Mouse (Mus musculus) monocyte, adult 2 months (primary cell): ENCODE measurements around the gene Crhbp.

ENCODE experiments used
- DNase-seq, 2 experiments: peaks; one replicate each; pipeline ENCODE4 v3.0.0; 2022; ENCODE audit warnings: low spot score in 2 of 2, low read depth in 1 of 2

Crhbp gene

GRCm38 (mm10) chr13:95444824-95445223 is at the start of gene Crhbp:
Crhbp (minus strand) TSS chr13:95444924.
- DNase-seq, result no peak

GRCm38 (mm10) chr13:95493296-95493695 is 48.6 kb upstream of the Crhbp start:
- DNase-seq, result no peak

GRCm38 (mm10) chr13:95491327-95491726 is 46.6 kb upstream of the Crhbp start:
- no peak for DNase-seq

DNA sequence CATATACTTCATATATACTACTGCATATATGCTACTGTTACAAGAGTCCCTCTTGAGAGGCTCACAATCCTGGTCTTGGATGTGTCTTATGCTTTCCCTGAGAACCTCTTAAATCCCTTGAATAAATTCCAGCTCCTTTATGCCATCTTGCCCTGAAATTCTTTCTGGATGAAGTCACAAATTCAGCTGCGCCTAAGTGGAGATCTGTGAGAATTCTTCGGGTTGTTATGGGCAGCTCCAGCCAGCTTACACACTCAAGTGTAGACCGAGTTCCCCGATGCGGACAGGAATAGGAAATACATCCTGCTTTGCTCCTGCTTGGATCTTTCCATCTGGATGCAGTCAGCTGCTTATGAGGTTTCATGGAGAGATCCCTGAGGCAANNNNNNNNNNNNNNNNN is 39.9 kb upstream of the Crhbp start:
- no peak for DNase-seq

- DNase-seq, result peak; percentile 27 to 61
These were observed 36.7 kb upstream of the Crhbp start for GRCm38 (mm10) chr13:95481428-95481827.

GRCm38 (mm10) chr13:95478671-95479413 is 34.1 kb upstream of the Crhbp start, which contains the start of gene S100z:
S100z (minus strand) TSS chr13:95478721.
- DNase-seq, result no peak

DNA sequence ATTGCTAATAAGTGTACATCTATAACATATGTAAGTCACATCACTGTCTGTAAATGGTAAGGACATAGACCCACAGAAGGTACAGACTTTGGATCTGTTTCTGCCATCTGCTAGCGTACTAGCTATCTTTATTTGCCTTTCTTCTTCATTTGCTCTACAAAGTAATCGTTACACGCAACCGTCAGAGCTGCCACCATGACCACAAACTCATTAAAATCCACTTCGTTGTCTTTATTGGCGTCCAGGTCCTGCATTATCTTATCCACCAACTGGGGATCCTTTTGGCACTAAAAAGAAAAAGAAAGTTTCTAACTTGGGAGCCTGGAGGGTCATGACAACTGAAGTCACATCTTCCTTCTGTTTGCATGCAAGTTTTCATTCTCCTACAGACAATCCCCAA is 32.4 kb upstream of the Crhbp start:
- no peak for DNase-seq

DNA sequence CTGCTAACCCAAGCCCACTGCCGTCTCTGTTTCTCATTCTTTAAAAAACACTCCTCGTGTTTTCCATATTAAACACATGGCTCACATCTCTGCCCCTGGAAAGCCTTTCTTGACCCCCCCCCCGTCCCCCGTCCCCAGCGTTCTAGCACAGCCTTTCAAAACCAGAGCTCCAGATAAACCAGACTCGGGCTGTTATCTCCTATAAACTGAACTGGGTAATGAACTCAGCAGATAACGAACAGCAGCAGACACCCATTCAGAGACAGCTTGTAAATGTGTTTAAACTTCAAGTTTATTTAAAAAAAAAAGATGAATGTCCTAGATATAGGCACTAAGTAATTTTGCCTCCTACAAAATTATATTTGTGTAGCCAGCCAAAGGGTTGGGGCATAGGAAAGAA is 30.4 kb upstream of the Crhbp start:
- DNase-seq, result no peak

GRCm38 (mm10) chr13:95474294-95474693 is 29.6 kb upstream of the Crhbp start:
- no peak for DNase-seq

GRCm38 (mm10) chr13:95470970-95471369 is 26.2 kb upstream of the Crhbp start:
- DNase-seq, result no peak

DNA sequence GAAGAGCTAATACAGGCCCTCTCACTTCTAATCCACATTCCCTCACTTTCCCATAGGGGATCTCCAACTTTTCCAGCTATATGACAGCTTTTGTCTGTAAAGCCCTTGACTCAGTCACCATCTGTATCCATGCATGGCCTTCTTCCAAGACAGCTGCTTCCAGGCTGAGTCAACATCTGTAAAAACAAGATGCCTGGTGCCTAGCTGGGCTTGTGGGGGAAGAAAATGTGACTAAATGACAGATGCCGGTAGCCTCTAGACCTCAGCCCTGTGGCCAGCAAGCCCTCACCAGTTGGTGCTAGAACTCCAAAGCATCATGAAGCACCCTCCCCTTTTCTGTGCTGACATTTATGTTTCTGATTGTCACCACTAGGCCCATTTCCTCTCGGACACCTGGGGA is 6.8 kb upstream of the Crhbp start:
- no peak for DNase-seq

DNA sequence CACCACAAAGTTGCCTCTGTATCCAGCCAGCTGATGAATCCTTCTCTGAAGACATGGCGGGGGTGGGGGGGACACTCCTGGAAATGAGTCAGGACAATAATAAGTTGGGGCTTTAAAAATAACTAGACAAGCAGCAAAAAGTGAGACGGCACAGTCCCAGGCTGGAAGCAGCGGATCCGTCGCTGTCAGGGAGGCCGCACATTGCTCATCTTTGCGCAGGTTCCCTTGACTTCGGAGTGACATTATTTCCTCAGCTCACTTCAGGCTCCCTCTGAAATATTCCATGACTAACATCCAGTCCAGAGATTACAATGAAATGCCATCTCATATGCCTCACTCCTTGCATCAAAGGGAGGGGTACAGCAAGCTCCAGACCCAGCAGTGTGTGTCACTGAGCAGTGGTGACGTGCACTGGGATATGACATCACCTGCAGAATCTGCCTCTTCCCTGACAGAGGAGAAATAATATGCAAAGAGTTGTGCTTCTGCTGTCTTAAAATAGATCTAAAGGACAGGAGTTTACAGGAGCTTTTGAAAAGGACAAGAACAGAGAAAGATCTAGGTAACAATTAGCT is 6.0 kb upstream of the Crhbp start:
- DNase-seq, result no peak

- DNase-seq, result no peak
These were observed 5.0 kb upstream of the Crhbp start for GRCm38 (mm10) chr13:95449730-95450129.

DNA sequence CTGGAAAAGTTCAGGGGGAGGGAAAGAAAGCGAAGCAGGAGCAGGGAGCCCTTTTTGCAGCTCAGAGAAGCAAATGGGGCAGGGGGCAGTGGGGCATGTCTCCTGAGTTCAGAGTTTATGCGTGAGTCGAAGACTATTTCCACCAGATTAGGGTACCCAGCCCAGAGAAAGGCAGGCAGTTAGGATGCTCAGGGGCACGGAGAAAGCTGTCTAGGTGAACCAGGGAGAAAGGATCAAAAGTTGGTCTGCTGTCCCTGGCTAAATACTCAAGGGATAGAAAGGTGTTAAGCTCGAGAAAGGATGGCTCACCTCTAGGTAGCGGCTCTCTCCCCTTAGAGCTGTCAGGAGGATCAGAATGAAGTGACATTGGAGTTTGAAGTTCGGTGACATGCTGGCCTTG is 433 bp downstream of the Crhbp start:
- DNase-seq, result no peak

- no peak for DNase-seq
These were observed 1.1 kb downstream of the Crhbp start for GRCm38 (mm10) chr13:95443376-95444233.

DNA sequence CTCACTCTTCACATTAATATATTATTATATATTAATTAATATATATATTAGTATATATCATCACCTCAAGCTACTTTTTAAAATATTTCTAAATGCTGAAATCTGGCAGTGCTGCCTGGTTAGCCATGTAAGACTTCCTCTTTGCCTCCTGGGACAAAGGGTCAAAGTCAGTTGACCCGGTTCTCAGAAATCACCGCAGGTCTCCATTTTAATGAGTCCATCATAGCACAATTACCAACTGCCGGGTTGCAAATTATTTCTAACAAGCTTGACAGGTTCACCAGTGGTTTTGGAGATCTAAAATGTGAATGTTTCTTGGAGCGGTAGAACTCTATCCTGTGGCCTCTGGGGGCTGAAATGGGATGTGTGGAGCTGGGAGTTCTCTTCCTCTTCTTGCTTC is 1.8 kb downstream of the Crhbp start:
- no peak for DNase-seq

DNA sequence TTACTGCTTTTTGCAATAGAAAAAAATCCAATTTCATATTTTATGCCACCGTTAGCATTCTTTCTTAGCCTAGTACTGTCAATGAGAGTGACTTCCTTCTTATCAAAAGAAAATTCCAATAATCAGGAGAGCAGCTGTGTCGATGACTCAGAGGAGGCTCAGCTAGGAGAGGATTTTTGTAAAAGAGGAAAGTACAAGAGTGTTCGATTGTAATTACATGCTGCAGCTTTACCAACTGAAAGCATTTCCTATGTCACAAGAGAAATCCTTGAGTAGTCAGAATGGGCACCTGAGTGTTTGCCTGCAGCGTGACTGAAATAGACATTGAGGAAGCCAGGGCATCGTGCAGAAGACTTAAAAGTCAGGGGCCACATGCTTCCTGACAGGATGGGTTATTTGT is 5.2 kb downstream of the Crhbp start:
- no peak for DNase-seq

GRCm38 (mm10) chr13:95431760-95432159 is 13.0 kb downstream of the Crhbp start:
- DNase-seq, result no peak

- DNase-seq, result peak in 1 of 2 experiments; percentile 0
These were observed 17.2 kb downstream of the Crhbp start for GRCm38 (mm10) chr13:95427499-95427898.

GRCm38 (mm10) chr13:95426421-95426820 is 18.3 kb downstream of the Crhbp start:
- no peak for DNase-seq

DNA sequence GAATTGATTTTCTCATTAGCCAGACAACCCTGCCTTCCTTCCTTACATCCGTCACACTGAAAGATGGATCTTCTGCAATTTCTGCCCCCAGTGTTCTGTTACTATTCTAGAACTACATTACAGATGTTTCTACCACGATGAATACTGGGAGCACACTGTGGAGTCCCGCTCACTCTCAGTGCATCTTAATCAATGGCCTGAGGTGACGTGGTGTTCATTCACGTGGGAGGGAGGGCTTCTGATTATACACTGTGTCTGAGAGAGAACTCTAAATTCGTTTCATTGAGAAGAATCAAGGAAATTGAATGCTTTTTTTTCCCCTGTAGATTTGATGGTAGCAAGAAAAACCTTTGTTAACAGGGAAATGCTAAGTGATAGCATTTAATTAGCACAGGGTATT is 19.2 kb downstream of the Crhbp start:
- no peak for DNase-seq

DNA sequence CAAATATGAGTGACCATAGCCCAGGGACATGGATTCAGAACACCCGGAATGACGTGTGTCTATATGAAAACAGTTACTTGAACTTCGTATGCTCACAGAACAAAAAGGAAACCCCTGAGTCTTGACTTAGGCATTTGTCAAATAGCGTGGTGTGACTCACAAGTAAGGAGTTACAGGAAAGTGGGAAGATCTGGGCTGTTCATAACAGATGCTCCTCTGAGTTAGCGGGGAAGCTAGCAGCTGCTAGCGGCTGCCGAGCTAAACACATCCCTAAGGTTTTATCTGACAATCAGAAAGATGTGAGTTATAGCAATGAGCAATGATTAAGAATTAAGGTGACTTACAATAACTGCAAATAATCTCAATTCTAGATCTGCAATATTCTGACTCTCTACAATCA is 19.8 kb downstream of the Crhbp start:
- no peak for DNase-seq
